Mouse (Mus musculus): Measurements from ENCODE around the gene Pfas. TPM values are rescaled to one million over a fixed set of nuclear protein-coding genes. Genes with fewer than 3 reads are reported as not detected.

Pfas gene
- polyA plus RNA-seq (2015; fragmentation: Nextera tagmentation; extraction: Ambion mirVana) = 7.5 and 7.9 TPM in 2 replicates

DNA sequence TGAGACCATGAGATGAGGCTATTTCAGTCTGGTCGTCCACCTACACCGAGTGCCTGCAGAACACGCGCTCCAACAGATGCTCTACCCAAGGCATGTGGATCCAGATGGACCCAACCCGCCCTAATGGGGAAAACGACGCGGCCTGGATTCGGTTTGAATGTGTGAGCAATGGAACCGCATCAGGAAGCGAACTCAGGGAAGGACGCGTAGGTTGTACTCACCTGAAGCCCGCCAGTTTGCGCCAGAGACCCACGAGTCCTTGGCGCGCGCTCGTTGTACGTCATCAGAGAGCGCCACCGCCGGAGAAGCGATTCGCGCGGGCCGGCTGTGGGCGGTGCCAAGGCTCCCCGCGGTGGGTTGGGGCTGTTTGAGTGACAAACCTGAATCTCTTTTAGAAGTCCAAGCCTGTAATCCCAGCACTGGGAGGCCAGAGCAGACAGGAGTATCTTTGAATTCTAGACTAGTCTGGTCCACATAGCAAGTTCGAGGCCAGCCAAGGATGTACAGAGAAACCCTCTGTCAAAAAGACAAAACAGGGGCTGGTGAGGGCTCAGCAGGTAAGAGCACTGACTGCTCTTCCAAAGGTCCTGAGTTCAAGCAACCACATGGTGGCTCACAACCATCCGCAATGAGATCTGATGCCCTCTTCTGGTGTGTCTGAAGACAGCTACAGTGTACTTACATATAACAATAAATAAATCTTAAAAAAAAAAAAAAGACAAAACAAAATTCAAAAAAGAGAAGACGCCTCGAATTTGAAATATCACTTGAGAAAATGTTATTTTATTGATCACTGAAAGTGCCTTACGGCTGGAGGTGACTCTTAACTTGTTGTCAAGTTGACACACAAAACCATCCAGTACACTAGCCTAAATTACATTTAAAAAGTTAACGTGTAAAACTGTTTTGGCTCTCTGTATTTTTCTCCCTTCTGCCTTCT, at the start of gene Pfas:
Gene Pfas, minus strand, starts transcription at position 279 of the 940 bp plus-strand sequence.

GRCm38 (mm10) chr11:69045531-69046394, 37.5 kb upstream of the Pfas start, which contains the start of gene Aurkb:
Aurkb (plus strand) TSS chr11:69045647.

GRCm38 (mm10) chr11:69015644-69016441, 7.6 kb upstream of the Pfas start, which contains the start of gene Ctc1:
Ctc1 (plus strand) TSS chr11:69015911.

DNA sequence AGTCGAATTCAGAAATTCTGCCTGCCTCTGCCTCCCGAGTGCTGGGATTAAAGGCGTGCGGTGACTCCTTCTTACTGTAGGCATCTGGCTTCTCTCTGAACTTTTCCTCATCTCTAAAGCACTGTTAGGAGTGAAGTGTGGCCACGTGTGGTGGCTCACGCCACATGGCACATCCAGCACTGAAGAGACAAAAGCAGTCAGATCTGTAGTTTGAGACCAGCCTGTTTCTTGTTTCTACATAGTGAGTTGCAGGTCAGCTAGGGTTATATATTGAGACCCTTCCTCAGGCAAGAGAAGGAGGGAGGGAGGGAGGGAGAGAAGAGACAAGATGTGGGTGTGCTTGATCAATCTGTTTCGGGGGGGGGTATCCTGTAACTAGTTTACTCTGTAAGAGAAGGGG, 33.2 kb downstream of the Pfas start, which contains the start of gene Rangrf:
Gene Rangrf, minus strand, starts transcription at position 101 of the 400 bp plus-strand sequence.

DNA sequence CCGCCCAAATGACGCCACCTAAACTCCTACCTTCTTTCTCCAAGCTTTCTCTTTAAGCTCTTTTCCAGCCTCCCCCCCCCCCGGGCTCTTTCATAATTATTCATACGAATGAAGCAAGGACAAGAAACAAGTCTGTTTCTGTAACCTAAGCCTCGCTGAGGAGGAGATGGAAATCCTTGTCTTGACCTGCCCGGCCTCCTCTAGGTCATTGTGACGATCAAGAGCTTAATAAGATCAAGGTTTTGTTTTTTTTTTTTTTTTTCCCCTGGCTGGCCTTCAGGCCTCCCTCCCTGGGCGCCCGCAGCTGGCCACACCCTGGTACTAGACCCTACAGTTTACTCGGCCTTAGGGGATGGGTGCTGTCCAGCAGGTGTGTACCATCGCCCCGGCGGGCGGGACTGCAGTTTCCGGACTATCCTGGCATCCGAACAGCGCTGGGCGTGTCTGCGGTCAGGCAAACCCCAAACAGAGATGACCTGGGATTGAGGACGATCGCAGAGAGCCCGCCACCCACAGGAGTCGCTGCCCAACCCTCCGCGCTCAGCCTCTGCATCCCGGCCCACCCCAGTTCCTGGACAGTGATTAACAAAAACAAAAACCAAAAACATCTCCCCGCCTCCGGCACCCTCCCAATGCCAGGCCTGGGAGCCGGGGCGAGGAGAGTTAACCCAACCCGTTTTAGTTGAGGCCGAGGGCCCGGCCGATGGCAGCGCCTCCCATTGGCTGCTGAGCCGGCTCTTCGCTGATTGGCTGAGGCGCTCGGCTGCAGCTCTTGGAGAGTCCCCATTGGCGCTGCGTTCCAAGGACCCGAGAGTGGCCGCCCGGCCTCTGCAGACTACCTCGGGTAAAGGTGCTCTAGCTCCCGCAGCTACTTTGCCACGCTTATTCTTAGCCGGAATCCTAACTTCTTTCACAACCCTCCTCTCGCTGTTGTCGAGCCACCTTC, 40.6 kb downstream of the Pfas start, which contains the start of gene Slc25a35:
Gene Slc25a35, plus strand, starts transcription at position 795 of the 946 bp plus-strand sequence.

GRCm38 (mm10) chr11:68957308-68957707, 51.0 kb downstream of the Pfas start, which contains the start of gene Arhgef15:
Arhgef15 (minus strand) TSS chr11:68957480.

Small RNA genes lying within 50 kb of the gene (microRNA-seq; reads per million reads assigned to microRNA genes)
- 1.6 to 2.1 reads per million in 2 experiments for gene Mir3062

Other genes with a start within 250 kb of the Pfas start
- gene Ndel1, start 136.6 kb downstream of the Pfas start, polyA plus RNA-seq (2015; fragmentation: Nextera tagmentation; extraction: Ambion mirVana) = 87.5 and 89.5 TPM in 2 replicates
- gene Rnf222, start 119.9 kb downstream of the Pfas start, polyA plus RNA-seq (2015; fragmentation: Nextera tagmentation; extraction: Ambion mirVana) = 0.13 TPM in 1 of 2 replicates, not detected in the other
- 636 and 672 TPM in 2 replicates for gene Rpl26, start 106.9 kb downstream of the Pfas start, polyA plus RNA-seq (2015; fragmentation: Nextera tagmentation; extraction: Ambion mirVana)
- not detected in 2 replicates for gene Odf4, start 81.4 kb downstream of the Pfas start, polyA plus RNA-seq (2015; fragmentation: Nextera tagmentation; extraction: Ambion mirVana)
- 5.7 and 6.1 TPM in 2 replicates for gene Arhgef15, start 51.0 kb downstream of the Pfas start, polyA plus RNA-seq (2015; fragmentation: Nextera tagmentation; extraction: Ambion mirVana)
- gene Slc25a35, start 40.3 kb downstream of the Pfas start, polyA plus RNA-seq (2015; fragmentation: Nextera tagmentation; extraction: Ambion mirVana) = 1.3 and 1.5 TPM in 2 replicates
- gene Rangrf, start 33.3 kb downstream of the Pfas start, polyA plus RNA-seq (2015; fragmentation: Nextera tagmentation; extraction: Ambion mirVana) = 49.2 and 55.8 TPM in 2 replicates
- 12.5 and 13.5 TPM in 2 replicates for gene Ctc1, start 7.5 kb upstream of the Pfas start, polyA plus RNA-seq (2015; fragmentation: Nextera tagmentation; extraction: Ambion mirVana)
- gene Aurkb, start 37.2 kb upstream of the Pfas start, polyA plus RNA-seq (2015; fragmentation: Nextera tagmentation; extraction: Ambion mirVana) = 23.1 and 28.8 TPM in 2 replicates
- 10.3 and 13.3 TPM in 2 replicates for gene Borcs6, start 51.3 kb upstream of the Pfas start, polyA plus RNA-seq (2015; fragmentation: Nextera tagmentation; extraction: Ambion mirVana)
- 31.1 and 34.1 TPM in 2 replicates for gene Tmem107, start 62.3 kb upstream of the Pfas start, polyA plus RNA-seq (2015; fragmentation: Nextera tagmentation; extraction: Ambion mirVana)
- 67.9 and 70.2 TPM in 2 replicates for gene Vamp2, start 80.0 kb upstream of the Pfas start, polyA plus RNA-seq (2015; fragmentation: Nextera tagmentation; extraction: Ambion mirVana)
- 11.1 and 16.8 TPM in 2 replicates for gene Per1, start 86.8 kb upstream of the Pfas start, polyA plus RNA-seq (2015; fragmentation: Nextera tagmentation; extraction: Ambion mirVana)
- 0.26 TPM in 1 of 2 replicates, not detected in the other for gene Hes7, start 111.9 kb upstream of the Pfas start, polyA plus RNA-seq (2015; fragmentation: Nextera tagmentation; extraction: Ambion mirVana)
- gene 9130213A22Rik, start 114.1 kb upstream of the Pfas start, polyA plus RNA-seq (2015; fragmentation: Nextera tagmentation; extraction: Ambion mirVana) = 0.12 and 0.56 TPM in 2 replicates
- 1.1 TPM in 1 of 2 replicates, not detected in the other for gene Aloxe3, start 117.4 kb upstream of the Pfas start, polyA plus RNA-seq (2015; fragmentation: Nextera tagmentation; extraction: Ambion mirVana)
- gene Alox12b, start 148.5 kb upstream of the Pfas start, polyA plus RNA-seq (2015; fragmentation: Nextera tagmentation; extraction: Ambion mirVana) = 2.2 TPM in 1 of 2 replicates, not detected in the other
- 0.09 and 0.13 TPM in 2 replicates for gene Alox8, start 189.4 kb upstream of the Pfas start, polyA plus RNA-seq (2015; fragmentation: Nextera tagmentation; extraction: Ambion mirVana)
- gene Gucy2e, start 228.6 kb upstream of the Pfas start, polyA plus RNA-seq (2015; fragmentation: Nextera tagmentation; extraction: Ambion mirVana) = 0.05 and 0.10 TPM in 2 replicates

All from skeletal muscle tissue, postnatal 0 days (tissue).